Mouse (Mus musculus): ENCODE data around the gene Pdxk. TPM values are rescaled to one million over a fixed set of nuclear protein-coding genes. Genes with fewer than 3 reads are reported as not detected.

Pdxk gene
- total and polyA plus RNA-seq, 3 experiments, result 4.3 to 6.8 (median 6.4) TPM

GRCm38 (mm10) chr10:78390982-78391470 is 73.7 kb downstream of the Pdxk start:
- Histone ChIP-seq H3K79me2 (replicated peaks; ENCODE audit: control insufficient read depth, extremely low read depth, insufficient read depth, poor library complexity, severe bottlenecking) (no peaks in the 10 kb centered on the region), H3K27ac (ENCODE audit: insufficient read depth, low read depth) (no peak overlapping the region), H3K9me3 (replicated peaks; ENCODE audit: low read length) (no peaks in the 10 kb centered on the region), H3K9ac (ENCODE audit: insufficient read depth, low read depth) (no peak overlapping the region), H3K4me3 (replicated peaks in 1 of 3; ENCODE audit: low read depth in 2 of 3, low read length in 2 of 3, poor library complexity in 1 of 3) (no peak overlapping the region), H3K4me1 (ENCODE audit: control insufficient read depth in 1 of 2, insufficient read depth in 2 of 2) (peaks cover 11 to 28% of the 10 kb centered on the region in 2 experiments), H3K27me3 (replicated peaks) (peaks cover 26% of the 10 kb centered on the region), H3K4me2 (ENCODE audit: insufficient read depth, low read depth, poor library complexity, severe bottlenecking) (no peak overlapping the region), H3K36me3 (replicated peaks in 1 of 2; ENCODE audit: control insufficient read depth in 1 of 2, insufficient read depth in 1 of 2, low read length in 1 of 2) (no peaks in the 10 kb centered on the region)
- dilution Hi-C loops (cut with MboI; ENCODE audit: extremely low pct_ligation_motif_present, extremely low pct_unique_long_range_greater_than_20kb, low sequenced_read_pairs) (no loop called here), in situ Hi-C loops (cut with MboI; ENCODE audit: low pct_ligation_motif_present, low pct_unique_long_range_greater_than_20kb, low sequenced_read_pairs) (loop anchor here (5.0 to 25.0 kb wide), 3 partner anchors 54 to 354 kb away; partner anchors contain the start of genes Aire and Dnmt3l)
- no peak for TF ChIP-seq TCF12 (IDR thresholded peaks at IDR 0.05; ENCODE audit: low read depth, low read length)
- no peak for TF ChIP-seq SMC3 (IDR thresholded peaks at IDR 0.05; ENCODE audit: low read depth, low read length)
- no peak for TF ChIP-seq MXI1 (IDR thresholded peaks at IDR 0.05; ENCODE audit: low read depth, low read length)
- no peak for TF ChIP-seq PAX5 (IDR thresholded peaks at IDR 0.05; ENCODE audit: low read length)
- TF ChIP-seq MAFK (IDR thresholded peaks at IDR 0.05; ENCODE audit: insufficient replicate concordance, low read length), result no peak
- no peak for DNase-seq (ENCODE audit: extremely low read depth)

DNA sequence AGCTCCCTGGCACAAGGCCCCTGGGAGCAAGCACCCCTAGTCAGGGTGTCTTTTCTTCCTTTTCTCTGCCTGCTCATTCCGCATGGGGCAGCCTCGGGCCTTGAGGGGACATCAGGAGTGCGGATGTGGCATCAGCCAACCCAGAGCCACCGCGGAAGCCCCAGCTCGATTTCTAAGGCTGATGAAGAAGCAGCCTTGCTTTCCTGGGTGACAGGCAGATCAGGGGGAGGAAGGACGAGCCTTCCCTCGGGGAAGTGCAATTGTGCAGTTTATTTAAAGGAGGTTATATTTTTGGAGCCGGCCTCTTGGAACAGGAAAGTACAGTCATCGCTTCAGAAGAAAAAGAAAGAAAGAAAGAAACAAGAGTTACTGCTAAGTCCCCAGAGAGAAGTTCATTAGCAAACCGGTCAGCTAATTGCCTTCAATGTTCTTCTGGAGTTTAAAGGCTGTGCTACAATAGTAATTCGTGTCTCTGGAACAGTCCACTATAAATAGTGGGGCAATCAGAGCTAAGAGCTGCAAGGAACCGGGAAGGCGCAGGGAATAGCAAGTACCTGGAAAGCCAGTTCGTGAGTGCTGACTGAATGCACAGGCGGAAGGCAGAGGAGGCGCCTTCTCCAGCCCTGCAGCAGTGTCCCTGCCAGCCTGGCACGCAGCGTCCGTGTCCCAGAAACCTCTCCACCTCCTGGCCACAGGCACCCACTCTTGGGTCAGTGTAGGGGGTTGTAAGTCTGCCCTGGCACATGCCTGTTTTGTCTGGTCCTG is 76.4 kb downstream of the Pdxk start:
- in situ Hi-C loops (cut with MboI; ENCODE audit: low pct_ligation_motif_present, low pct_unique_long_range_greater_than_20kb, low sequenced_read_pairs), result loop anchor here (25.0 kb wide), 1 partner anchor 351 kb away; the partner anchor contains the start of genes Aire and Dnmt3l
- Histone ChIP-seq H3K4me2 (ENCODE audit: insufficient read depth, low read depth, poor library complexity, severe bottlenecking) (peak overlapping the region; percentile 61), H3K27ac (ENCODE audit: insufficient read depth, low read depth) (no peak overlapping the region), H3K36me3 (replicated peaks in 1 of 2; ENCODE audit: control insufficient read depth in 1 of 2, insufficient read depth in 1 of 2, low read length in 1 of 2) (no peaks in the 10 kb centered on the region), H3K9me3 (replicated peaks; ENCODE audit: low read length) (no peaks in the 10 kb centered on the region), H3K4me1 (ENCODE audit: control insufficient read depth in 1 of 2, insufficient read depth in 2 of 2) (peaks cover 7 to 16% of the 10 kb centered on the region in 2 experiments), H3K79me2 (replicated peaks; ENCODE audit: control insufficient read depth, extremely low read depth, insufficient read depth, poor library complexity, severe bottlenecking) (no peaks in the 10 kb centered on the region), H3K9ac (ENCODE audit: insufficient read depth, low read depth) (no peak overlapping the region), H3K27me3 (replicated peaks) (peaks cover 32% of the 10 kb centered on the region), H3K4me3 (replicated peaks in 1 of 3; ENCODE audit: low read depth in 2 of 3, low read length in 2 of 3, poor library complexity in 1 of 3) (no peak overlapping the region)
- no peak for DNase-seq (ENCODE audit: extremely low read depth)
- dilution Hi-C loops (cut with MboI; ENCODE audit: extremely low pct_ligation_motif_present, extremely low pct_unique_long_range_greater_than_20kb, low sequenced_read_pairs), result no loop called here
- TF ChIP-seq BHLHE40 (IDR thresholded peaks at IDR 0.05; ENCODE audit: low read depth, low read length) (no peak), POLR2A (IDR thresholded peaks at IDR 0.05; ENCODE audit: low read depth, low read length) (no peak), ETS1 (conservative IDR thresholded peaks at IDR 0.05; ENCODE audit: low read depth, low read length) (no peak), SIN3A (IDR thresholded peaks at IDR 0.05; ENCODE audit: low read length) (no peak), ZKSCAN1 (IDR thresholded peaks at IDR 0.05; ENCODE audit: borderline replicate concordance, low read depth, low read length) (no peak), MYC (IDR thresholded peaks at IDR 0.05; ENCODE audit: low read depth, low read length) (no peak), POLR2AphosphoS2 (IDR thresholded peaks at IDR 0.05; ENCODE audit: low read depth, low read length) (no peak), ZNF384 (IDR thresholded peaks at IDR 0.05; ENCODE audit: low read depth, low read length) (no peak), HCFC1 (IDR thresholded peaks at IDR 0.05; ENCODE audit: low read depth, low read length) (no peak), ZMIZ1 (IDR thresholded peaks at IDR 0.05; ENCODE audit: low read depth, low read length) (no peak), JUND (conservative IDR thresholded peaks at IDR 0.05; ENCODE audit: low read depth, low read length) (no peak), NELFE (IDR thresholded peaks at IDR 0.05; ENCODE audit: low read depth, low read length) (no peak), ZC3H11A (IDR thresholded peaks at IDR 0.05; ENCODE audit: low read depth, low read length) (no peak), PAX5 (IDR thresholded peaks at IDR 0.05; ENCODE audit: low read length) (no peak), TCF12 (IDR thresholded peaks at IDR 0.05; ENCODE audit: low read depth, low read length) (no peak)

Other genes starting within 250 kb of the Pdxk start
- 22.1 and 23.4 TPM in 2 replicates for gene Trappc10, start 220.3 kb downstream of the Pdxk start, total RNA-seq (2012; rRNA removed)
- gene Trappc10, start 220.3 kb downstream of the Pdxk start, total RNA-seq (2014; rRNA removed), result 24.7 and 26.5 TPM in 2 replicates
- 21.2 and 26.7 TPM in 2 replicates for gene Trappc10, start 220.3 kb downstream of the Pdxk start, polyA plus RNA-seq (2012; ENCODE audit: insufficient read length, low read depth)
- 49.4 and 63.1 TPM in 2 replicates for gene Agpat3, start 112.5 kb downstream of the Pdxk start, total RNA-seq (2012; rRNA removed)
- gene Agpat3, start 112.5 kb downstream of the Pdxk start, total RNA-seq (2014; rRNA removed), result 36.7 and 40.1 TPM in 2 replicates
- gene Agpat3, start 112.5 kb downstream of the Pdxk start, polyA plus RNA-seq (2012; ENCODE audit: insufficient read length, low read depth), result 67.2 and 70.0 TPM in 2 replicates
- 189 and 203 TPM in 2 replicates for gene Rrp1, start 51.9 kb downstream of the Pdxk start, total RNA-seq (2012; rRNA removed)
- gene Rrp1, start 51.9 kb downstream of the Pdxk start, total RNA-seq (2014; rRNA removed), result 127 and 138 TPM in 2 replicates
- gene Rrp1, start 51.9 kb downstream of the Pdxk start, polyA plus RNA-seq (2012; ENCODE audit: insufficient read length, low read depth), result 327 and 659 TPM in 2 replicates
- gene Cstb, start 39.3 kb downstream of the Pdxk start, total RNA-seq (2012; rRNA removed), result 124 and 139 TPM in 2 replicates
- 226 and 239 TPM in 2 replicates for gene Cstb, start 39.3 kb downstream of the Pdxk start, total RNA-seq (2014; rRNA removed)
- gene Cstb, start 39.3 kb downstream of the Pdxk start, polyA plus RNA-seq (2012; ENCODE audit: insufficient read length, low read depth), result 194 and 206 TPM in 2 replicates
- gene Olfr1358, start 52.5 kb upstream of the Pdxk start, total RNA-seq (2012; rRNA removed), result not detected in 2 replicates
- gene Olfr1358, start 52.5 kb upstream of the Pdxk start, total RNA-seq (2014; rRNA removed), result not detected in 2 replicates
- not detected in 2 replicates for gene Olfr1358, start 52.5 kb upstream of the Pdxk start, polyA plus RNA-seq (2012; ENCODE audit: insufficient read length, low read depth)
- 18.2 and 21.2 TPM in 2 replicates for gene Ilvbl, start 109.4 kb upstream of the Pdxk start, total RNA-seq (2012; rRNA removed)
- gene Ilvbl, start 109.4 kb upstream of the Pdxk start, total RNA-seq (2014; rRNA removed), result 11.7 and 16.0 TPM in 2 replicates
- 20.4 and 20.5 TPM in 2 replicates for gene Ilvbl, start 109.4 kb upstream of the Pdxk start, polyA plus RNA-seq (2012; ENCODE audit: insufficient read length, low read depth)
- gene Syde1, start 127.0 kb upstream of the Pdxk start, total RNA-seq (2012; rRNA removed), result not detected in 2 replicates
- gene Syde1, start 127.0 kb upstream of the Pdxk start, total RNA-seq (2014; rRNA removed), result not detected in 2 replicates
- not detected in 2 replicates for gene Syde1, start 127.0 kb upstream of the Pdxk start, polyA plus RNA-seq (2012; ENCODE audit: insufficient read length, low read depth)
- gene Olfr1357, start 153.1 kb upstream of the Pdxk start, total RNA-seq (2012; rRNA removed), result not detected in 2 replicates
- not detected in 2 replicates for gene Olfr1357, start 153.1 kb upstream of the Pdxk start, total RNA-seq (2014; rRNA removed)
- gene Olfr1357, start 153.1 kb upstream of the Pdxk start, polyA plus RNA-seq (2012; ENCODE audit: insufficient read length, low read depth), result not detected in 2 replicates